Mouse (Mus musculus) kidney, adult 11 months (tissue): ENCODE results near the gene Tesmin.

Experiments used
- DNase-seq: peaks from one replicate; pipeline ENCODE4 v3.0.0; 2022

Tesmin gene

DNA sequence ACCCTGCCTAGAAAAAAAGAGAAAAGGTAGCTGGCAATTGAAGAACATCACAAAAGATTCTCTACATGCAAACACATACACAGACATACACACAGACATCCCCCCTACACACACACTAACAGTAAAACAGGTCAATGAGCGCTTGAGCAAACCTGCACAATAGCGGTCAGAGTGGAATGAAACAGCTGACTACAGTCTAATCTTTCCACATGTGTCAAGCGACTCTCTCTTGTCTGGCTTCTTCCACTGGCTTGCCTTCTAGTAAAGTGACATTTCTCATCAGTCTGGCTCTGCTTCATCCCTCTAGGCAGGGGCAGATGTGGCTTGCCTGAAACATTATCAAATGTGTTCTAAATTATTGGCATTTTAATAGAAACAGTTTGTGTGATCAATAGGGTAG, 5.6 kb downstream of the Tesmin start:
- DNase-seq: no peak

DNA sequence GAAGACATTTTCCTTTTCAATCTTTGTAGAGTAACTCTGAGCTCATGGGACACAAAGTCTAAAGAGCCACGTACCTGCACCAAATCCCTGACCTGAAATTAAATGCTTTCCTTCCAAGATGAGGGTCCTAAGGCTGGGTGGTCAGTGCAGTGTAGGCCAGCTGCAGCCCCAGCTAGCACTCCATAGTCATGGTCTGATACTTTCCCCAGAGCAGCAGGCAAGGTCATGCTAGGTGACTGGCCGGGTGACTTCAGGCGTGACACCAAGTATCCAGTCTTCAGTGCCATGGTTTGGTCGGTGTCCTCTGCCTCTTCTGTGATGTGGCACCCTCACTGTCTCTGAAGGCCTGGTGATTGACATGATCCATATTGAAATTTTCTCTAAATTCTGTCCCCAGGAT, 11.4 kb downstream of the Tesmin start:
- DNase-seq: no peak

DNA sequence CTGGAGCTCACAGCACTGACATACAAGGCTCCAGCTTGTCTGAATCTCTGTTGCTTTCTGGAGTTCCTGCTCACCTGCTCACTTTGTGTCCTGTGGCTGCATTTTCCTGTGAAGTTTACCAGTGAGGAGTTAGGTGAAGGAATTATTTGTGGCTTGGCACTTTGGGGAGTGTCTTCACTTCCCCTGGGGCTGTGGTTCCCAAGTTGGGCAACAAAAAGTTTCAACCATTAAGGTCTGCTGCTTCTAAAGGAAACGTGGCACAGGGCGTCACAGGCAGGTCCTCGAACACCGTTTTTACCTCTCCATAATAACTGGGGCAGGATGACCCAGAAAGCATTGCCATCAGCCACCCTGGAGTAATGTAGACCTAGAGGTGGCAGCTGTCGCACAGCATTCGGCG, 12.8 kb downstream of the Tesmin start:
- no peak for DNase-seq

DNA sequence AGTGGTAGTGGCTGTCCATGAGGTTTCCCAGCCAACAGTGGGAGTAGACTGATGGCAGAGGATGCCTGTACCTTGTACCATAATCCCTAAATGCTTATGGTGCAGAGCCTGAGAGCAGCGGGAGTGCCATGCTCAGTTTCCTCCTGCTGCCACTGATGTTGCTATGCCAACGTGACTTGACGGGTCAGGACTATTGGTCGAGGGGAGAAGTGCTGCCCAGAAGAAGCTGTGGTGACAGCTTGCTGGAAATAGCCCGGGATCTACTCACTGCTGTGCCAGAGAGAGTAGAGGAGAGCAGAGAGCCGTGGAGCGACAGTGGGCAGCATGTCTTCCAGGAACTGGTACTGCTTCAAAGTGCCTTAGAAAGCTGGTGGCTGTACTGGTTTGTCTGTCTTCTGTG, 13.3 kb downstream of the Tesmin start:
- no peak for DNase-seq

DNA sequence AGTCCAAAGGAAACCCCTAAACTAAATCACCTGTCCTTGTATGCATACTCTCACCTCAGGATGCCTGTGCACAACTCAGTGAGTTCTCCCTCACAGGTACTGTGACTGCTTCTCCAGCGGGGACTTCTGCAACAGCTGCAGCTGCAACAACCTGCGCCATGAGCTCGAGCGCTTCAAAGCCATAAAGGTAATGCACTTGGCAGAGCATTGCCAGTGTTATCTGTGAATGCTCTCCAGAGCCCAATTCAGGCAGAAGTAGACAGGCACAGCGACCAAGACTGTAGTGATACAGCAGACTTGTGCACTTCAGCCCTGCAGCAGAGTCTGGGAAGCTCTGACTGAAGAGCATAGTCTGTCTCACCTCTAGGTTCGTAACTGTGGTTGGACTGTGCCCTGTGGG, 13.7 kb downstream of the Tesmin start:
- DNase-seq: no peak

DNA sequence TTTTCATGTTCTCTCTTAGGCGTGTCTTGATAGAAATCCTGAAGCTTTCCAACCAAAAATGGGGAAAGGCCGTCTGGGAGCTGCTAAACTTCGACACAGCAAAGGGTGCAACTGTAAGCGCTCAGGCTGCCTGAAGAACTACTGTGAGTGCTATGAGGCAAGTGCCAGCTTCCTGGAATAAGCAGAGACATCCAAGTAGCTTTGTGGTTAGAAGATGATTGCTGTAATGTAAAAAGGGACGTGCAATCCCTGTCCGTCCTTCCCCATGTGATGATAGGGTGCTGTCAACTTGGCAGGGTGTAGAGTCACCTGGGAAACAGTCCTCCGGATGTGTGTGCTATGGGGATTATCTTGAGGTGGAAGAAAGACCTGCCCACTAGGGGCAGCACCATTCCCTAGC, 15.4 kb downstream of the Tesmin start:
- DNase-seq: no peak

DNA sequence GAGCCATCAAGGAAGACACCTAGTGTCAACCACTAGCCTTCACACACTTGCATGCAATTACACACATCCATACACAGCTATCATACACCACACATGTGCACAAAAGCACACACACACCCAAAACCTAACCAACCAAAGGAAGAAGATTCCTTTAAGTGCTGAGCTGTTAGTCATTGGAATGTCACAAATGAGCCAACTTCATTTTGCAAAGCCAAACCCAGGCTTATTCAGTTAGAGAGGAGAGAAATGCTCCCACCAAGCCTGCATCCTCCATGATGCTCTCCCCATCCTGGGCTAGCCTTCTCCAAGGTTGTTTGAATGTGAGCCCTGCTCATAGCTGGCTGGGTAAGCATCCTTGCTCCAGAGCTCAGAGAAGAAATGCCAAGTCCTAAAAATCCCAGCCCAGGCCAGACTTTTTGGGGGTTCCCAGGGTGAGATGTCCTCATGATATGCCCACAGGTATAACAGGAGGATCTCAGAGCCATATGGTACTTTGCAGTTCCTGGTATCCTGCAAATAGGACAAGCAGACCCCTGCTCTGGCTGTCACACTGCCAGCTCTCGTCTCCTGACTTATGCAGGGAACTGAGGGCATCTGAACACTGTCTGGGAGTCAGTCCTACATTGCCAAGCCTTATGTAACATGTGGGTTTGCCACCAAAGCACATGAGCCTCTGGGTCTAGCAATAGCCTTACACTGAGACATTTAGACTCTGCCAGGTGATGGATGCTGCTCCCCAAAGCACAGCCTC, 17.0 kb downstream of the Tesmin start:
- DNase-seq: no peak

DNA sequence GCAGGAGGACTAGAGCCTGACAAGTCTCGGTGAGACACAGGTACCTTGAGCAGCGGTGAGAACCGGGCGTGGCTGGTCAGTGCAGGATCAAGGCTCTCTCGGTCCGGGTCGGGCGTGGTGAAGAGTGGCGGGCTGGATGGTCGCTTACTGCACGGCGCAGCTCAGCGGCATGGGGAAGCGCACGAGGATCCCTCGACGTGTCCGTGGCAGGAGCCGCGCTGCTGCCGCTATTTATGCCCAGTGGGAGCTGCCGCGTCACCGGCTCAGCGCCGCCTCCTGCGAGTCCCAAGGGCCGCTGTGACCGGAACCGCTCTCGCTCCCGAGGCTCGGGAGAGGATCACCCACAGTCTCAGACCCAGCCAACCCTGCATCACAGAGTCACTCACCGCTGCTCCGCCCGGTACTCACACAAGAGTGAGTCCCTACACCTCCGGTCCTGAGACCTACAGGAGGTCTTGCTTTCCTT, 25.6 kb downstream of the Tesmin start, which contains the start of gene Gal:
Gene Gal (minus strand): TSS at position 277 of the 466 bp plus-strand sequence.
- DNase-seq: no peak

DNA sequence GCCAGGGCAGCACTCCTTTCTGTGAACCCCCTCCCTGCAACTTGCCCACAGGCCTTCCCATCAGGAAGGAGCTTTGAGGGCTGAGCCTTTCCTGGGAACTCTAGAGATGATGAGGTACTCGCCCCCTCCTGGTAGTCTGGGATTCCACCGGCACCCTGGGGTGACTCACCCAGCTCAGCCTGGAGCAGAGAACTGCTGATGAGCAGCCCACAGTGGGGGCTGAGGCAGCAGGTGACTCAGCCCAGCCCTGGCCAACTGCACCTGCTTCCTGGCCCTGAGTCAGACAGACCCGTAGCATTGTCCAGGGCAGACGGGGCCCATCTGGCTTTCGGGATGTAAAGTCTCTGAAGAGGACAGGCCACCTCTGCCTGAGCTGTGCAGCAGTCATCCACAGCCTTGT, 30.6 kb downstream of the Tesmin start:
- no peak for DNase-seq

DNA sequence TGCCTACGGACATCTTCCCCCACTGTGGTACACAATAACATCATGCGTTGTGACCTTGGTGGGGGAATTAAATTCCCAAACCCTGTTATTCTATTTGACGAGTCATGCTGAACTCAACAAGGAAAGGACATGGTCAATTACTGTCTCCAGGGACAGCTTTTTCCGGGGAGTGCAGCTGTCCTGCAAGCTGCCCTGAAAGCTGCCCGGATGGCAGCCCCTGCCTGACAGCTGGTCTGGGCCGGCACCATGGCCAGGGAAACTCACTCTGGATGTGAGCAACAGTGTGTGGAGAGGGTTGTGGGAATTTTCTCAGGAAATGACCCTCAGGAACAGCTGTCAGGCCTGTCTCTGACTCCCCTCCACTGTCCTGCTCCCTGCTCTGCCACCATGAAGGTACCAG, 33.8 kb downstream of the Tesmin start:
- no peak for DNase-seq

DNA sequence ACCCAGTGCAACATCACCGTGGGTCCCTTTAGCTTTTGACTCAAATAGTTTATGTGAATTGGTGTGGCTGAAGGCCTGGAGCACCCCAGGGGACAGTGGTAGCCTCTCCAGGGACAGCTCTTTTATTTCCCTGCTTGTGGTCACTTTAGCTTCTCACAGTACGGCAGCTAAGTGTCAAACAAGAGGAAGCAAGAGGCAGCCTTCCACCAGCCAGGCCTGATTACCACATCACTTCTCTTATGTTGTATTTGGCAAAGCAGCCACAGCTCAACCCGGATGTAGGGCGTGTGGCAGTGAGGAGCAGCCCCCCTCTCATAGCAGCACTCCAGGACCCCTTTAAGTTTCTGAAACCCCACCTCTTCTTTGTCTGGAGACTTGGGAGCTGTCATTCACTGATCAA, 34.3 kb downstream of the Tesmin start:
- no peak for DNase-seq

DNA sequence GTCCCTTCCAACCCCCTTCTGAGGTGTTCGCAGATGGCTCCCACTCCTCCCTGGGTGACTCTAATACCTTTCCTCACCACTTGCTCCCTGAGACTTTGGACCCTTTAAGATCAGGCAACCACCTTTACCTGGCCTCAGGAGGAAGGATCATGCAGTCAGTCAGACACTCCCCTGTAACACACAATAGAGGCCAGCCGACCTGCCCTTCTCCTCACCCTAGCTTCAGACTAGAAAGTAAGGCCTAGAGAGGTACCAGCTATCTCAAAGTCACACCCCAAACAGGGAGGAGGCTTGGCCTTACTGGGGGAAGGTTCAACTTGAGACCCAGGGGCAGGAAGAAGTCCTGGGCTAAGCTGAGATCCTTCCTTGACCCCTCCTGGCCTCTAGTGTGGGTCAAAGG, 35.6 kb downstream of the Tesmin start:
- no peak for DNase-seq

DNA sequence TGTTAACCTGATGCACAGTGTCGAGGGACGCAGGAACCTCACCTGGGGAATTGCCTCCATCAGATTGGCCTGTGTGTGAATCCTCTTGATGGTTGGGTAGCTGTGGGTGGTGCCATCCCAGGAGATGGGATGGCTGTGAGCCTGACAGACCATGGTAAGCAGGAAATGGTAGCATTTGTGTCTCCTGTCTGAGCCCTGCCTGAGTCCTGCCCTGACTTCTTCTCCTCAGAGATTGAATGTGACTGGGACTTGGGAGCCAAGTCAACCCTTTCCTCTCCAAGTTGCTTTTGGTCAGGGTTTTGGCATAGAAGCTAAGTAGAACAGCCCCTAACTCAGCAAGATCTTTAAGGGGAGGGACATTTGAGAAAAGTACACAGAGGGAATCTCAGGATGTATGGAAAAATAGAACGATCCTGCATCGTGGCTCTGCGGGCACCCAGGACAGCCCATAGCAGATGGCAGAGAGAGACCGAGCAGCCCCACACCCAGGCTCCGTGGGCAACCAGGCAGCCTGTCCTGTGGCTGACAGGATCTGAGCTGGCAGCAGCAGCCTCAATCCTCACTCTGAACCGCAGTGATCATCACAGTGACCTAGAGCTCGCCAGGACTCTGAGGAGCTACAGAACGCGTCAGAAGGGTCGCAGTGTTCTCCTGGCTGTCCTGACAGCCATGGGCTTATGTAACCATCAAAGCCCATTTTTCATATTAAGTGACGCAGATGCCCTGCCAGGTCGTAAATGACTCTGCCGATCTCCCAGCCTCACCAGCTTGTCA, 39.6 kb downstream of the Tesmin start:
- DNase-seq: no peak

DNA sequence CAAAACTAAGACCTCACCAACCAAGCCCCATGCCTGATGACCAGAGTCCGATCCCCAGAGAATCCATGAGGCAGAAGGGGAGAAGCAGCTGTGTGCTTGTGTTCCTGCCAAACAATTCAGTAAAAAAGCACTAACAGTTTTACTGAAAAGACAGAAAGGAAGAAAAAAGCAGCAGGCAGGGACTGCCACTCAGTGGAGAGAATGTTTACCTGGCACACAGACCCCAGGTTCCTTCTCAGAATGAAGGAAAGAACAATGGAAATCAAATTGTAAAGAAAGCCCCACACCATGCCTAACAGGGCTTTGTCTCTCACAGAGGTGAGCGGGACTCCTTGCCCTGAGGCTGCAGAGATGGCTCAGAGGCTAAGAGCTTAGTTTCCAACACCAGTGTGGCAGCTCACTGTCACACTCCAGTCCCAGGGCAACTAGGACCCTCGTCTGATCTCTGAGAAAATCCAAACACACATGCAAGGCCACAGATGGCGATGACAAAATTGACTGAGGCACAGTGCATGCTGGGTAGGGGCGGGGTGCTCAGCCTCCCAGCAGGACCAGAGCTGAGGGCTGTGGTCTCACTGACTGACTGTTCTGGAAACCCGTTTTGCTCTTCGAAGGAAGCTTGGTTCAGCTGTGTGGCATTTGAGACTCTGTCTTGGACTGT, 40.6 kb downstream of the Tesmin start:
- DNase-seq: no peak

DNA sequence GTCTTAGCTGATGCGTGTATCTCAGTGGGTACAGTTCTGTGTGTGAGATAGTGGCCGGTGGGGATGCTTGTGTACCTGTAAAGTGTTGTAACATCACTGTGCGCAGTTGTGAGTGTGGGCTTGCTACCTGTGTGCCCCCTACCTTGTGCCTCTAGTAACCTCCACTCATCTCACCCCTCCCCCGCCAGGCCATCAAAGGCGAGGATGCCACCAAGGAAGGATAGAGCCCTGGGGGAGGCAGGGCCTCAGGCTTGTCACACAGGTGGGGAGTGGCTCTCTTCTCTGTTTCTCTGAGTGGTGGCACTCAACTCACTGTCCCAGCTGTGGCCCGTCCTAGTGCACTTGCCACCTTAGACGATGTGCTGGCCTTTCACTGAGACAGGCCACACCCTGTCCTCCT, 42.4 kb downstream of the Tesmin start:
- no peak for DNase-seq

DNA sequence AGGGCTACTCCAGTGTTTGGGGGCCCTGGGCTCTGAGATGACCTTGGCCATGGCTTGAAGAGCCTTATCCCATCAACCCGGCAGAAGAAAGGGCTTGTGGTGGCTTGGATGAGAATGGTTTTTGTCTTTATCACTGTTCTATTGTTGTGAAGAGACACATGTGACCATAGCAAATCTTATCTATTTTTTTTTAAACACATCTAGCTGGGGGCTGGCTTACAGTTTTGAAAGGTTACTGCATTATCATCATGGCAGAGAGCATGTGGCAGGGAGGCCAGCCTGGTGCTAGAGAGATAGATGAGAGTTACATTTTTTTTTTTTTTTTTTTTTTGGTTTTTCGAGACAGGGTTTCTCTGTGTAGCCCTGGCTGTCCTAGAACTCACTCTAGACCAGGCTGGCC, 43.3 kb downstream of the Tesmin start:
- no peak for DNase-seq

DNA sequence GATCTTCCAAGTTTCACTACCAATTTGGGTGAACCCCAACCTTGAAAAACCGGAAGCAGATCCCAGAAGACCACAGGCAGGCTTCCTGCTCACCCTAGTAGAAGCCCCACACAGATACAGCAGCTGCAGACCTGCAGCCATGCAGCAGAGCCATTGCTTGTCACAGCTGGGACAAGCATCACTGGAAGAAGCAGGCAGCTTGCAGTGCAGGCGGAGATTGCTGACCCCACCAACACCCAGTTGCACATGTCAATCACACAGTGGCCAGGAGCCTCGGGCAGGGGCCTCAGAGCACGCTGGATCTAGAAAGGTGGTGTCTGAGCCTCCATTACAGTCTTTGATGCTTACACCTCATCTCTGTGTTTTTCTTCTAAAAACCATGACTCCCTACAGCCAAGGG, 45.5 kb downstream of the Tesmin start:
- DNase-seq: no peak

DNA sequence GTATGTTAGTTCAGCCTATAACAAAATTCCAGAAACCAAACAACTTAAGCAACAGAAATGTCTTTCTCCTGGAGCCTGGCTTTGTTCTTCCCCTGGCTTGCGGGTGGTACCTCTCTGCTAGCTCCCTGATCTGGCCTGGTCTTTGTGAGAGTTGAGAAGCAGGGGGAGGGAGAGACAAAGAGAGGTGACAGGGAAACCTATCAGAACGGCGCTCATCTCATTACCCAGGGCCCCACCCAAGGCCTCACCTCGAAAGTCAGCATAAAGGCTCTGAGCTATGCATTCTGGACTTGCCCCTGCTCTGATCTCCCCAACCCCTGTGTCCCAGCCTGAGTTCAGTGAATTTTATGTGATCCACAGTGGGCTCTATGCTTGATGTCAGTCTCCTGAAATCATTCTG, 46.0 kb downstream of the Tesmin start:
- no peak for DNase-seq

DNA sequence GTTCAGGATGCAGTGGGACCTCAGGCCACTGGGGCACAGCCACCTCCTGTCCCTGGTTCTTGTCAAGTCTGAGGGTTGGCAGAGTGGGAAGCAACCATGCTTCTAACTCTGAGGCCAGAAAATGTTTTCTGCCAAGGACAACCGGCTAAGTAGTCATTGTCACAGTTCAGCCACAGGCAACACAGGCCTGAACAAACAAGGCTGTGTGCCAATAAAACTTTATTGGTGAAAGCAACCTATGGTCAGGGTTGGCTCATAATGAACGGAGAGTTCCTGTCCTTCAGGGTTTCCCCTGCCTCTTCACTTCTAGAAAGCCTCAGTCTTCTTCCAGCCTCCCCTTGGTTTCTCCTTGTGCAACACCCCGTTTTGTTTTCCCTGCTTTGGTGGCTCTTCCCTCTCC, 47.2 kb downstream of the Tesmin start:
- no peak for DNase-seq

DNA sequence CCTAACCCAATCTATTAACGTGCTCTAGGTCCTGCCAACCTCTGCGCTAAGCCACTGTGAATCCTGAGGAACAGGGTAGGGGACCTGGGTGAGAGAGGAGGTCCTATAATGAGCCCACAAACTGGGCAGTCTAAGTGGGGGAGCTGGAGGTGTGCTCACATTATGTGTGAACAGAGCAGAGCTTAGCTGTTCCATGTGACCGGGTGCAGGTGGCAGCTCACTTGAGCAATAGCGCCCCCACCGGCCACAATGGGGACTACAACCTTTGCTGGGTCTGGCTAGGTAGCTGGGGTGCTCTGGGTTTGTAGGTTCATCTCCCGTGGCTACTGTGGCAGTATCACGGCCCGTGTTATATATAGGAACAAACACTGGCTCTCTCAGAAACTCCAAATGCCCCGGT, 48.2 kb downstream of the Tesmin start:
- no peak for DNase-seq

DNA sequence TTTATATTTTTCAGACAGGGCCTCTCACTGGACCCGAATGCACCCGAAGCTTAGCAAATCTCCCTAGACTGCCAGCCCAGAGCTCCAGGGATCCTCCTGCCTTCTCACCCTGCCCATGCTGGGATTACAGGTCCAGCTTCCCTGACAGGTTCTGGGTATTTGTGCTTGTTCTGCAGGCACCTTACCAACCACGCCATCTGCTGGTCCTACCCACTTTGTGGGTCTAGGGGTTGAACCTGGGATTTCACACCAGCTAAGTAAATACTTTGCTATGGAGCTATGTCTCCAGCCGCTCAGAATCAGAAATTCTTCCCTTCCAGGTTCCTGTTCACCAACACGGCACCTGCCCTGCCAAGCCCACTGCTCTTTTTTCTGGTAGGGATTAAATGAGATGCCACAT, 49.3 kb downstream of the Tesmin start:
- no peak for DNase-seq

DNA sequence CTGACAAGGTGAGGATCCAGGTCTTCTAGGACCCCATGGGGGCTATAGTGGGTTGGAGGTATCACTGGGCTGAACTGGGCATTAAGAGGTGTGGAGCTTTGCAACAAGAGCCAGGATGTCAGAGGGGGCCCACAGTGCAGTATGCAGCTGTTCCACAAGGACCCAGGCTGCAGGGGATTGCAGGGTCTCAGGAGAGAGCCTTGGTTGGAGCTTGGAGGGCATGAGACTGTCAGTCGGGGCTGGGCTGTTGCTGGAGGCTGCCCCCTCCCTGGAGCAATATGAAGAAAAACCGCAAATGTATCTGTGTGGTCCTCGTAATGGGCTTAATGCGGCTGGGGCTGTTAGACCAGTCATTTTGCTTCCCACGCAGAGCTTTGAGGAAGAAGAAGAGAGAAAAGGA, 52.0 kb downstream of the Tesmin start:
- DNase-seq: no peak

DNA sequence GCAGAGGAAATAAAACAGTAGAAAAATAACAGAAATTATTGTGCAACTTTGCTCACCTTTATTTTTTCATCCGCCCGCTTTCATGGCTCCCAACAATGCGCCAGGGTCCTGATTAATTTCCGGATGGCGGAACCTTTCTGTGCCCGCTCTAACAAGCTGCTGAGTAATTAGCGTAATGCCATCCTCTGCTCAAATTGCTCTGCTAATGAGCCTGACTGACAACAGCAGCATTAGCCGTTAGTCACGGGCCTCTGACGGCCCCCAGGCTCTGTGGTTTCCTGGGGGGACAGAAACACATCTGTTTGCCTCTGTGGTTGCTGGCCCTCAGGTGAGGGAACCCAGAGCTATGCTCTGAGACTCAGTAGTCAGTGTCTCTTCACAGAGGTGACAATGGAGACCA, 52.4 kb downstream of the Tesmin start:
- no peak for DNase-seq

DNA sequence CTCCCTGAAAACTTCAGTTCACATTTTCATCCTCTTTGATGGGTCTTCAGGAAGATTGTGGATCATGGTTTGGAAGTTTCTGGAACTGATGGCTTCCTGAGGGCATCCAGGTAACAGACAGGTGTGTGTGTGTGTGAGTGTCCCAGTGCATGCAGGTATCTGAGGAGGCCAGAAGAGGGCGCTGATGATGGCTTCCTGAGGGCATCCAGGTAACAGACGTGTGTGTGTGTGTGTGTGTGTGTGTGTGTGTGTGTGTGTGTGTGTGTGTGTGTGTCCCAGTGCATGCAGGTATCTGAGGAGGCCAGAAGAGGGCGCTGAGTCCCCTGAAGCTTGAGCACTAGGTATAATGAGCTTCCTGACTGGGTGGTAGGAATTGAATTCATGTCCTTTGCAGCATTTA, 58.7 kb downstream of the Tesmin start:
- no peak for DNase-seq
